Mouse (Mus musculus) Muller cell, postnatal 12 days (primary cell): ENCODE measurements at regions not wholly inside any gene's neighbourhood (a gene's known extent, or its start where the extent isn't known, plus 50 kb on each side); places are given as distances from the start of the nearest gene placed in this dataset.

Experiments
- DNase-seq: peaks from one replicate; pipeline ENCODE4 v3.0.0-alpha.2; 2015; ENCODE audit errors: inconsistent ontology term

DNA sequence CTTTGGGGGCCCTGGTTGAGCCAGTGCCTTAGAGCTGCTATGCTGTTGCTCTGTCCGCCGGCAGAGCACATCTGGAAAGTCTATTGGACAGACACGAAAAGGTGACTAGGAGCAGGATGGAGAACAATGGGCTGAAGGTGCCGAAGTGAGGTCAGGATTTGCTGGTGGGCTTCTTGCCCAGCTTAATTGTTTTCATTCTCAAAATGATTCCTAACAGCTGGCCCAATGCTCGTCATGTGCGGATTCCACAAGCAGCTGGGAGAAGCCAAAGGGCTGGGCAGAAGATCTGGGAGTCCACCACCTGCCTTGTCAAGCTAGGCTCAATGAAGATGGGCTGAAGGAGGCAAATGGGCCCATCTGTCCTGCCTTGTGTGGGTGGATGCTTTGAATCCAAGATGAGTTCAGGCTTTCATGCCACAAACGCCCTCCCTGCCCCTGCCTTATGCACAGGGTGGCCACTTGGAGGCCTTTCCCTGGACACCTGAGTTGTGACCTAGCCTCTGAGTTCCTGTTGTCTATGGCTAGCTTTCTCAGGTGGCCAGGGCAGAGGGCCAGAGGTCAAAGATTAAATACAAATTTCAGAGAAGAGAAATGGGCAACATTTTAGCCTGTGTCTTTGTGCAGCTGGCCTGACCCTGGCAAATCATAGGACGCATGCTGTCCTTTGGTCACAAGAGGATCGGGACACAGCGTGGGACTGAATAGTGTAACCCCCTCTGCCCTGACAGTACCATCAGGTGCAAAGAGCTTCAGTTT is 95.9 kb downstream of the Snx19 start:
- no peak for DNase-seq

DNA sequence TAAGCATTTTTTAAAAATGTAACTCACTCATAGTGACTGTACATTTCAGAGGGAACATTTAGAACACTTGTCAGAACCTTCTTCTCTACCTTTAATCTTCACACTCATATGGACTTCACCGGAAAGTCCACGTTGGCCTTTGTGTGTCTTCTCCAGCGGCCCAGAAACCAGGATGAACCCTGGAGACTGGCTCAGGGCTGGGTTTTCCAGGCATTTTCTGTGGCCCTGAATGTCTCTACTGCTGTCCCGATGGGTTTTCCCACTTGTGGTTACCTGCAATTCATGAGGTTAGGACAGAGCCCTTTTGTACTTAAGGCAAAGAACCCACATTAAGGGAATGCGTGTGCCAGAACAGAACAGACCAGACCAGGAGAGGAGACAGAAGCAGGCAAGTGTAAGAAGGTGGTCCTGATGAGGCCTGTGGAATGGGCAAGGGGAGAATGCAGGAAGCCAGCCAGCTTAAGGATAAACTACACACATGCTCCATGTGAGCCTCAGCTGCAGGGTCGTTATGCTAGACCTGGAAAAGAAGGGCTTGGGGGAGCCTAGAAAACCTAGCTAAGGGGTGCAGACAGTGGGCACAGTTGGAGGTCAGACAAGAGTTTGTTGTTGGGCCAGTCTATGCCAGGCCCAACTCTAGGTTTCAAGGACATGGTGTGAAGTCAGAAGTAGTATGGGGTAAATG is 94.8 kb downstream of the Snx19 start:
- no peak for DNase-seq

DNA sequence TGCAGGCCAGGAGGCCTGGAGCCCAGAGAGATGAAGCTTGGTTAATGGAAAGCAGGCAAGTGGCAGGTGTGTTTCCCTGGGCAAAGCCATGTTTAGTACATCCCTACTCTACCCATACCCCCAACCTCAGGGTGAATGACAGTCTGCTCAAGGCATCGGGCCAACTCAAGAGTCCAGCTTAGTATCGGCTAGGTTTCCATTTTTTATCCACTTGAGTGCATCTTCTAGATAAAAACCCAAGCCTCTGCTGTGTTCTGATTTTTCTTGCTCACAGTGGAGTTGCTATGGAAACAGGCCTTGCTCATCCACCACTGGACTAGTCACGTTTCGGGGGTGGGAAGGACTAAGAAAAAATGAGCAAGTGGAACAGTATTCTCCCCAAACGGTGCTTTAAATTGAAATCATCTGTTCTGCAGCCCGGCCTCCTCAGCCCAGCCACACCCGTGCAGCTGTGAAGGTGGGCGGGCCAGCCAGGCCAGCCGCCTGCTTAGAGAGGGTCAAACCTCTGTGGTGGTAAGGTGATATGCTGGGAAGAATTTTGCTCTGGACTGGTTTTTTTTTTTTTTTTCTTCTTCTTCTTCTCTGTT is 94.0 kb downstream of the Snx19 start:
- DNase-seq = peak; percentile 43

DNA sequence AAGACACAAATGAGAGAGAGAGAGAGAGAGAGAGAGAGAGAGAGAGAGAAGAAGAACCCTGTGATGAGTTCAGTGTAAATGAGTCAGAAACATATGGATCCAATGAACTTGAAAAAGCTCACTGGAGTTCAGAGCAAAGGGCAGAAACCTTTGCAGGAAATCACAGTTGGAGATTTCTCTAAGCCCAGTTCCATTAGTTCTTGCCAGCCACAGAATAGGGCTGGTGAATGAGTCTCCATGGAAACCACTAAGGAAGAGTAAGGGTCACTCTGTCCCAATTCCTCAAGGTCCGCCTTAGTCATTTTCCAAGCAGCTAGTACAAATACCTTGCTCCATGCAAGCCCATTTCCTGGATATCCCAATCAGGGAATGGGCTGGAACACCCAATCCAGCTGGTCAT is 93.2 kb downstream of the Snx19 start:
- no peak for DNase-seq

DNA sequence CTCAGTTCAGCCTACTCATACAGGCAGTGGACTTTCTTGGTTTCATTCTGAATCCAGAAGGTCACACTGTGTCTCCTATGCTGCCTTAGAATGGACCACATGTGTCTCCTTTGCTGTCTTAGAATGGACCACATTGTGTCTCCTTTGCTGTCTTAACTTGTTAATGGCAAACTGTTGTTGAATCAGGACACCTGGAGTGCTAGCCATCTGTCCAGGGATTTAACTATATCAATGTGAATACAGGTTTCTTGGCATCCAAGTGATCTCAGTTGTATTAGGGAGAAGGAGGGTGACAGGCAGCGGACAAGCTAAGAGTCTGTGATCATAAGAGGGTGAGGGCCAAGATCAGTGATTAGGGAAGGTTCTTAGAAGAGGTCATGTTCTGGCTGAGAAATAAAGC is 92.3 kb downstream of the Snx19 start:
- no peak for DNase-seq
